Mouse (Mus musculus) embryonic fibroblast, embryonic 13.5 days (primary cell): ENCODE data around the gene Mrps24.

Source experiments
- CTCF ChIP-seq: IDR thresholded peaks from 2 replicates; pipeline ENCODE4 v1.5.1; 2011; ENCODE audit warnings: mild to moderate bottlenecking, control low read depth, low read length, moderate library complexity, borderline replicate concordance; ENCODE audit not compliant: insufficient read depth
- POLR2A ChIP-seq: IDR thresholded peaks from 2 replicates; pipeline ENCODE4 v1.6.1; 2011; ENCODE audit warnings: low read depth, mild to moderate bottlenecking, control low read depth, low read length, moderate library complexity

- no peak for TF ChIP-seq POLR2A
- no peak for TF ChIP-seq CTCF
Measured at GRCm38 (mm10) chr11:5737137-5737536, 21.7 kb upstream of the Mrps24 start.
